Mouse (Mus musculus) gastrocnemius, adult 8-10 months (tissue): ENCODE results near the gene Gm3435. TPM values are rescaled to one million over a fixed set of nuclear protein-coding genes. Genes with fewer than 3 reads are reported as not detected.
A peak's percentile ranks its signal among the peaks of the same experiment; 100 is the strongest.
"Not testable (repeated sequence)": the region's sequence is repeated elsewhere in the genome, so short reads cannot be mapped to it uniquely, and the experiment has no call there.

Experiments
- DNase-seq, 2 experiments: peaks; one replicate each; pipeline ENCODE4 v3.0.0; 2022; ENCODE audit warnings: low spot score in 2 of 2
- total RNA-seq, 4 experiments: library from RNA; stranded (reverse); gene quantifications; 2 replicates each; pipeline ENCODE4 v1.2.4; 2022

Gm3435 gene
- total RNA-seq, 4 experiments from 2014 or later = 1.5 to 3.2 (median 2.2) TPM

- not testable (repeated sequence) for DNase-seq
These were observed 21.4 kb downstream of the Gm3435 start for GRCm38 (mm10) chr17:15031414-15031813.

GRCm38 (mm10) chr17:15040455-15040854 is 30.5 kb downstream of the Gm3435 start:
- DNase-seq = not testable (repeated sequence)

DNA sequence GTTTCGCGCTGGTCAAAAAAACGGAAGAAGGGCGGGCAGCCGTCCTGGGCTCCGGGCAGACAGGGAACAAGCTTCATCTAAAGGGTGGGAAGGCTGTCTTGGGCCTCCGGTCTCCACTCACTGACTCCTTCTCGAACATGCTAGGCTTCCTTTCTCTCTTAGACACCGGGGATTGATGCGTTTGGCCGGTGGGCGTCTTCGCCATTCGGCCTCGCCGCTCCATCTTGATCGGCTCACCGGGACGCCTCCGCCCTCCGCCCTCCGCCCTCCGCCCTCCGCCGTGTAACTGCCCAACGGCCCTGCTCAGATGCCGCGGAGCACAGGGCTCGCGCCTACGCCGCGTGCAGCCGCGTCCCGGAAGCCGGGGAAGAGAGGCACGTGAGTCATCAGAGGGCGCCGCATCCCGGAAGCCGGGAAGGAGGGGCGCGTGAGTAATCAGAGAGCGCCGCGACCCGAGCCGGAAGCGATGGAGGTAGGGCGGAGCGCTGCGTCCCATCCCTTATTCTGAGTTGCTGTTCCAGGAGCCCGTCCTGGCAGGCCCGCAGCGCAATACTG is 31.3 kb downstream of the Gm3435 start, which contains the start of the genes Ermard, Tcte3 and Gm3448:
Gene Ermard (plus strand): TSS at position 34 of the 555 bp plus-strand sequence.
Gene Tcte3 (minus strand): TSS at position 314 of the 555 bp plus-strand sequence.
Gene Gm3448 (minus strand): TSS at position 363 of the 555 bp plus-strand sequence.
- not testable (repeated sequence) for DNase-seq

GRCm38 (mm10) chr17:15050338-15050737 is 40.4 kb downstream of the Gm3435 start:
- not testable (repeated sequence) for DNase-seq

DNA sequence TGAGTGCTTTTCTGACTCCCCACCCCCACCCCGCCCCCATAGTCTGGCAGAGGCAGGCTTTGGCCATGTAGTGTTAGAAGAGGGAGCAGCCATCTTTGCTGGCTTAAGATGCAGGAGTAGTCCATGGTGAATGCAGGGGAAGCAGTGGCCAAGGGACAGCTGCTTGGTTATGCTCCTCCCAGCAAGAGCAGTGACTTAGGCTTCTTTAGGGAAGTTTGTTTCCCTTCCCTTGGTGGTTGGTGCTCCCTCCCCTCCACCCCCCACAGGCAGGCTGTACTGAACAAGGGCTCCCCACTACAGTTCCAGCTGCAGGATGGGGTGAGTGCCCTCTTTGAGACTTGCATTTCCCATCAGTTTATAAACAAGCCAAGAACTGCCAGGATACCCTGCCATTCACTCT is 42.8 kb downstream of the Gm3435 start:
- DNase-seq = not testable (repeated sequence)

GRCm38 (mm10) chr17:15053183-15053828 is 43.3 kb downstream of the Gm3435 start:
- DNase-seq = not testable (repeated sequence)

- DNase-seq = not testable (repeated sequence)
These were observed 43.8 kb downstream of the Gm3435 start for GRCm38 (mm10) chr17:15053829-15054200.

GRCm38 (mm10) chr17:15055925-15056324 is 45.9 kb downstream of the Gm3435 start:
- no peak for DNase-seq

DNA sequence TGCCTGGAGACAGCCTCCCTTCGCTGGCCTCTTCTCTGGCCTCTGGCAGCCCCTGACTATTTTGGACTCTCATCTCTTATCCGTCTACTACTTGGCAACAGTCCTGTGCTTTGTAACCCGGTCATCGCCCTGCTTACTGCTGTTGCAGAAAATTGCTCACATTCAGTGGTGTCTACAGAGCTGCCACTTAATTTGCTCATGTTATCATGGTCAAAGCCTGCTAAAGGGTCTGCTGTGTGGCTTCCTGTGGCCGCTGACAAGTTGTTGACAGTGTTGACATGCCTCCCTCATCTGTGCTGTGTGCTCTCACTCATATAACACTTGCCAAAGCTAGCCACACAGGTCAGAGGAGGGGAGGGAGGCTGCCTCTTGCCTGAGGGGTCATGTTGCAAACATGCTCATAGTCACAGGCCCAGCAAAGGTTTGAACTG is 48.2 kb downstream of the Gm3435 start:
- DNase-seq = no peak

GRCm38 (mm10) chr17:15059646-15060045 is 49.7 kb downstream of the Gm3435 start:
- no peak for DNase-seq

- no peak for DNase-seq
These were observed 50.4 kb downstream of the Gm3435 start for GRCm38 (mm10) chr17:15060356-15060755.

DNA sequence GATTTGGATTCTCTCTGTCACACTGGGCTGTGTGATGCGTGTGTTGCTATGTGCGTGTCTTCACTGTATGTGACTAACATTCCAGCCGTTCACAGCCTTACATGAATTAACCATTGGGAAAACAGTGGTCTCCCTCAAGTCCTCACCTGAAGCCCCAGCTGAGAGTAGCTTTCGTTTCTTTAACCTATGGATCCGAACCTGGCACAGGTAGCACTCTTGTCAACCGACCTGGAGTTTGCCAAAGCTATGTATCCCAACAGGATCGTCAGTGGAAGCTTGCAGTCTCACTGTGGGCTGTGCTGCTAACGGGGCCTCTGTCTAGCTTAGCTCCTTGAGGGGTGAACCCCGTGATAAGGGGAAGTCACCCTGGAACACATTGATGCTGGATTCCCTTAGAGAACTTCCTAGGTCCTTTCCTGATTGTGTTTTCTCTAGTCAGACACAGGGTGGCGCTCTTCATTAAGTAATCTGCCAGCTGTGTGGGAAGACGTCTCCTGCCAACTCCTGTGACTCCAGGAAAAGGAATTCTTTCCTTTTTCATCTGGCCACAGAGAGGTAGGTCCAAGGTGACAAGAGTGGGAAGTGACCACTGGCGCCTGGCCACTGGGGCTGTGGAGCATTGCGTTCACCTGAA is 55.5 kb downstream of the Gm3435 start:
- peak in 1 of 2 experiments; percentile 20 for DNase-seq

GRCm38 (mm10) chr17:15066066-15066465 is 56.1 kb downstream of the Gm3435 start:
- no peak for DNase-seq

- DNase-seq = peak in 1 of 2 experiments; percentile 12
These were observed 56.9 kb downstream of the Gm3435 start for GRCm38 (mm10) chr17:15066911-15067310.

DNA sequence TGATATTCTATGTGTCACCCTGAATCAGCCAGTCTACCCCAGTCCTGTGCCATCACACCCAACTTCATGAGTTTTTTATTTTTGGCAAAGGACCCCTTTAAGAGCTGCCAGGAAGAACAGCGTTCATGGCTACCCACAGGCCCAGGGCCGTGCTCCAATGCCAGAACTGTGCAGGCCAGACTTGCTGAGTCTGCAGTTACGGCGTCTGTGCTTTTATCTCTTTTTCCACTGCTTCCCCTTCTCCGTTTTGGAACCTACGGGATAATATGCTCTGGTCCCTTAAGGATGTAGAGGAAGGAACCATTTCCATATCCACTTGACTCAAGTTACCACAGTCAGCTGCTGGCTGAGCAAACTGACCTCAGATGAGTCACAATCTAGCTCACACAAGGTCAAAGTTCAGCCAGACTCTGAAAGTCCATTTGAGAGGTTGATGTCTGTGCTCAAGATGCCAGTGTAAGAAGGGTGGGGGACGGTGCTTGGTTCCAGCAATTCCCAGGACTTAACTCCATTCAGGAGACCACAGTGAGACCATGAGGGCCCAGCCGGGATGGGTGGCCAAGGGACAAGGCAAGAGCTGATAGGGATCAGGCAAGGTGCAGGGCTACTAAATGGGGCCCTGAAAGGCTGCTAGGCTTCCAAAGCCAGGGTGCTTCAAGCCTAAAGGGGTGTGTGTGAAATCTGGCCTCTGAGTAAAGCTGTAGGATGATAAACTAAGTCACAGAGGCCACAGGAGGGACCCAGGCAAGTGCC is 58.2 kb downstream of the Gm3435 start:
- no peak for DNase-seq

DNA sequence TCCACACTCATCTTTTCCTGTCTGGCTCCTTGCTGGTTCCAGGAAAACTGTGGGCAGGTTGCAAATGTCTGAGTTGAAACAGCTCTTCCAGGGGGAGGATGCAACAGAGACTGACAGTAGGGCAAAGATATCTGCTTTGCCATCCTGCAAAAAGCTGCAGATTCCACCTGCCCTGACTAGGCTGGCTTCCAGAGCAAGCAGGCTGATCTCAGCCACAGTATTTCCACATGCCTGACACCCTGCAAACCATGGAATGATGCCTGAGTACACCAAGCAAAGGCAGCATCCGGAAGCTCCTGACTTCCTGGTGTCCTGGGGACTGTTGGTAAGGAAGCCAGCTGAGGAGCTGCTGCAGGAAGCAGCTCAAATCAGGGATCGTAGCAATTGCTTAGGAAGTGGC is 59.1 kb downstream of the Gm3435 start:
- no peak for DNase-seq

Other genes starting within 250 kb of the Gm3435 start
- 1 to 10 TPM; 1.6 to 2.2 (median 1.9) TPM for gene Wdr27, start 67.0 kb upstream of the Gm3435 start, total RNA-seq
- gene 1600012H06Rik, start 67.0 kb upstream of the Gm3435 start, total RNA-seq = 10 to 100 TPM in 1 of 4 experiments, 1 to 10 TPM in 3; 7.3 to 10.4 (median 8.2) TPM
- 10 to 100 TPM; 50.4 to 56.5 (median 54.1) TPM for gene Phf10, start 48.9 kb upstream of the Gm3435 start, total RNA-seq
- 1 to 10 TPM; 1.8 to 3.7 (median 2.1) TPM for gene 9030025P20Rik, start 31.7 kb upstream of the Gm3435 start, total RNA-seq
- not detected for gene Gm3417, start 31.4 kb upstream of the Gm3435 start, total RNA-seq
- 10 to 100 TPM; 14.8 to 17.3 (median 15.5) TPM for gene Ermard, start 31.0 kb downstream of the Gm3435 start, total RNA-seq
- gene Tcte3, start 31.3 kb downstream of the Gm3435 start, total RNA-seq = under 1 TPM in 1 of 4 experiments, not detected in 3; 0.92 TPM
- under 1 TPM; 0.44 to 0.79 (median 0.56) TPM for gene Gm3448, start 31.4 kb downstream of the Gm3435 start, total RNA-seq